Mouse (Mus musculus) brain, embryonic 14.5 days (tissue): ENCODE data around the gene Chd6.

Source experiments
- CTCF ChIP-seq: fragments of 200-500 bp; IDR thresholded peaks from 2 replicates; pipeline ENCODE4 v1.5.1; 2012; ENCODE audit warnings: inconsistent platforms, mild to moderate bottlenecking, moderate library complexity, borderline replicate concordance; ENCODE audit not compliant: insufficient read depth, insufficient read length; ENCODE audit errors: extremely low read depth
- POLR2A ChIP-seq: fragments of 200-500 bp; IDR thresholded peaks from 2 replicates; pipeline ENCODE4 v1.6.1; 2012; ENCODE audit warnings: mild to moderate bottlenecking, inconsistent platforms, borderline replicate concordance; ENCODE audit not compliant: poor library complexity, insufficient read depth, insufficient read length, severe bottlenecking; ENCODE audit errors: extremely low read depth

DNA sequence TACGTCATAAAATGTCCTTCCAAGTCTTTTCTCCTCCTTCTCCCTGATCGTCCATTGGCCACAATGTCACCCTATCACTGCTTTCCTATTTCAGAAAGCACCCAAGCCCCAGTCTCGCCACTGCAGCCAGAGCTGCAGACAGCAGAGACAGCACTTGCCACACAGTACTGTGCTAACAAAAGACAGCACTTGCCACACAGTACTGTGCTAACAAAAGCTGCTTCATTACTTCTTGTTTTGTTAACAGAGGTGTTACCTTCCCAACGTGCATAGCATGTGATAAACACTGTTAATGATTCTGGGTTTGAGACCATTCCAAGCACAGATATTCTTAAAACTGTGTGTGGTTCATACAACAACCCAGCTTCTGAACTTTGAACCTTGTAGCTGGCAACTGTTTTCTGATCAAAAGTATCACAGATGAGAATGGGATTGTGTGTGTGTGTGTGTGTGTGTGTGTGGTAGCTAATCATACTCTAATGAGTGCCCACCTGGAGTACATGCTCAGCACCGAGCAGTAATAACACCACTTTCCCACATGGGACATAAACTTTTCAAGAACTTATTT, 135.1 kb downstream of the Chd6 start:
- no peak for TF ChIP-seq CTCF
- TF ChIP-seq POLR2A, result no peak
